In genomic region chr4:52341245-52341644, GRCm38 (mm10) we compare ENCODE assay signal across 17 mouse cellular contexts.
"Had no signal": no experiment of that assay in that cellular context is flagged by ENCODE, and none has a peak within 500 bp of the region (broad histone marks: within the 10 kb centered on the region; RNA-seq: fewer than 3 reads in every experiment).

No protein-coding gene starts in this region.

- H3K27ac ChIP-seq: midbrain, embryonic 10.5 days; midbrain, embryonic 12.5 days; neural tube, embryonic 13.5 days; neural tube, embryonic 15.5 days; stomach, embryonic 15.5 days; stomach, postnatal 0 days had no signal

- H3K4me3 ChIP-seq: midbrain, embryonic 10.5 days; midbrain, embryonic 12.5 days; myocyte; neural tube, embryonic 13.5 days; neural tube, embryonic 15.5 days; stomach, embryonic 15.5 days had no signal

- H3K27me3 ChIP-seq: midbrain, embryonic 12.5 days; neural tube, embryonic 13.5 days; neural tube, embryonic 15.5 days; stomach, embryonic 15.5 days had no signal

- H3K36me3 ChIP-seq: midbrain, embryonic 10.5 days; midbrain, embryonic 12.5 days; neural tube, embryonic 13.5 days; neural tube, embryonic 15.5 days; stomach, embryonic 15.5 days had no signal

- H3K9ac ChIP-seq: lung, embryonic 14.5 days; midbrain, embryonic 12.5 days; neural tube, embryonic 13.5 days; neural tube, embryonic 15.5 days; stomach, embryonic 15.5 days had no signal

- DNase-seq: lung, adult 18-20 months; lung, embryonic 14.5 days; lung, postnatal 10 days; lung, postnatal 4 days; midbrain, embryonic 14.5 days; right cerebral cortex, postnatal 14 days; thymus, adult 18-20 months; thymus, postnatal 14 days; thymus, postnatal 36 days had no signal

- H3K4me2 ChIP-seq: lung, embryonic 14.5 days; midbrain, embryonic 12.5 days; neural tube, embryonic 13.5 days; neural tube, embryonic 15.5 days; stomach, embryonic 15.5 days had no signal

- H3K9me3 ChIP-seq: midbrain, embryonic 10.5 days; midbrain, embryonic 12.5 days; neural tube, embryonic 13.5 days; neural tube, embryonic 15.5 days; stomach, embryonic 15.5 days had no signal

- ATAC-seq: midbrain, embryonic 16.5 days had no signal

- H3K4me1 ChIP-seq: midbrain, embryonic 10.5 days; midbrain, embryonic 12.5 days; neural tube, embryonic 13.5 days; neural tube, embryonic 15.5 days; stomach, embryonic 15.5 days had no signal
